Mouse (Mus musculus) thymus, postnatal 10 days (tissue): Measurements from ENCODE around the gene Defb19.

Source experiments
- DNase-seq, 2 experiments: peaks; one replicate each; pipeline ENCODE4 v3.0.0; 2021; ENCODE audit warnings: low spot score in 2 of 2

Defb19 gene

GRCm38 (mm10) chr2:152580107-152580506 is at the start of gene Defb19:
Defb19 (minus strand) TSS chr2:152580312.
- no peak for DNase-seq

DNA sequence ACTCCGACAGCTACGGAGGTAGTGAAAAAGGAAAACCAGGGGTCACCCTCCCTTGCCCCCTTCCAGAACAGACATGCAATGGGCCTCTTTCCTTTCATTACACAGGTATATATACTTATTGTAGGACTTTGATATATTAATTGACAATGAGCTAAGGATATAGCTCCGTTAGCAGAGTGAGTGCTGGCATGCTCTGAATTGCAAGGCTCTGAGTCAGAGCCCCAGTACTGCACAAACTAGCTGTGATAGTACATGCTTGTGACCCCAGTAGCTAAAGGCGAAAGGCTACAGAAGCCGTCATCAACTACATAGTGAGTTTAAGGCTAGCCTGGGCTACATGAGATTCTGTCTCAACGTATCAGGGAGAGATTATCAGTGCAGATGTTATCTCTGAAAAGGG is 49.8 kb upstream of the Defb19 start:
- no peak for DNase-seq

DNA sequence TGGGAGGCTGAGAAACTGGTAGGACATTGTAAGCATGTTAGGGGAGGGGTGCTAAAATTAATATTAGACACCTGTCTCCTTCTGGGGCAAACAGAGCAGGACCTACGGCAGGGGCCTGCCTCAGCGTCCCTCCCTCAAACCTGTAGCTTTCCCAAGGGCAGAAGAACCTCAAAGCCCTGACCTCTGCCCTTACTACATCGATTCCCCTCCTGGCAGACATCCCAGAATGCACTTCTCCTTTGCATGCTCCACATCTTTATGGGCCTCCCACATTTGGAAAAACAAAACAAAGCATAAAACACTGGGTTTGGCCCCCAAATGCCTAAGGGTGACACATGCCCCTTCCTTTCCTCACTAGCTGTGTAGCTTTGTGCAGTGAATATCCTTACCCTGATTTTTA is 49.1 kb upstream of the Defb19 start:
- DNase-seq, result no peak

DNA sequence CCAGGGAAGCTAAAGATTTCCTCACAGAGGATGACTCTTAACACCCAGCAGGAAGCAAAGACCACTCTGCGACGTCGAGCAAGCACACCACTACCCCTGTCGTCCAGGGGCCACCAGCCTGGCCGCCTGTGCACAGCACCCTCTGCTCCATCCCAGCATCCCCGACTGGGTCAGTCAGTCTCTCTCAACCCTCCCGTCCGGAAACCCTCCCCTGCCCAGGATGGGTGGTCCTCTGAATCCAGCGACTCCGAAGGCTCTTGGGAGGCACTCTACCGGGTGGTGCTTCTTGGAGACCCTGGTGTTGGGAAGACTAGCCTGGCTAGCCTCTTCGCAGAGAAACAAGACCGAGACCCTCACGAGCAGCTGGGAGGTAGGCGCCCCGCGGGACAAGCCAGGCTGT is 48.0 kb upstream of the Defb19 start:
- DNase-seq, result no peak

DNA sequence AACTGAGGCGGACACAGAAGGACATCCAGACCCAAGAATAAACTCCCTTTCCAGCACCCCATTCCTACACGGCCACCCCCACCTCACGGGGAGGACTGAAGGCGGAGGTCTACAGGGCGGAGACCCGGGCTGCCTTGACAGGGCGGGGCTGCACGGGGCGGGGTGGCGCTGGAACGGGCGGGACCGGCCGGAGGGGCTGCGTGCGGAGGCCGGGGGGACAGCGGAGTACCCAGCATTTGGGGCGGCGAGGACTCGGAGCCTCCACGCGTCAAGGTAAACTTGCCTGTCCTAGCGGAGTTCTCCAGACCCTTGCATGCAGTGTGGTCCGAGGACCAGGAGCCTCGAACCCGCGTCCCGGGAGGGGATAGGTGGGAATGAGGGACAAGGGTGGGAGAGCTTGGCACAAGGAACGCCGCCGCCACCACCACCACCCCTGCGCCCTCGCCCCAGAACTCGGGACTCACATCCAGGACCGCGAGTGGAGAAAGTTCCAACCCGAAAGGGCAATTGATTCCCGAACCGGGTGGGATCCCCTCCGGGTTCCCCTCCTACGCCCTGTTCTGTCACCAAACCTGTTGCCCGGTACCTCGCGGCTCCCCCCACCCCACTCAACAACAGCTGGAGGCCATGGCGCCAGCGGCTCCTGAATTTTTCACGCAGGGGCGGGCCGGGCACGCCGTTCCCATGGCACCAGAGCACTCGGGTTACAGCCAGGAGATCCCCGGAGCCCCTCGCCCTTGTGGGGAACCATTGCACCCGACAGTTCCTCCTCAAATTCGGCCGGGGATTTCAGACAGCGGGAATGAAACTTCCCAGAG is 46.9 kb upstream of the Defb19 start, which contains the start of gene Rem1:
TSS of gene Rem1 (plus strand) at position 178 of the 818 bp plus-strand sequence.
- DNase-seq, result no peak

- no peak for DNase-seq
Observed at GRCm38 (mm10) chr2:152625256-152625655, 45.1 kb upstream of the Defb19 start.

GRCm38 (mm10) chr2:152624566-152624965 is 44.5 kb upstream of the Defb19 start:
- no peak for DNase-seq

DNA sequence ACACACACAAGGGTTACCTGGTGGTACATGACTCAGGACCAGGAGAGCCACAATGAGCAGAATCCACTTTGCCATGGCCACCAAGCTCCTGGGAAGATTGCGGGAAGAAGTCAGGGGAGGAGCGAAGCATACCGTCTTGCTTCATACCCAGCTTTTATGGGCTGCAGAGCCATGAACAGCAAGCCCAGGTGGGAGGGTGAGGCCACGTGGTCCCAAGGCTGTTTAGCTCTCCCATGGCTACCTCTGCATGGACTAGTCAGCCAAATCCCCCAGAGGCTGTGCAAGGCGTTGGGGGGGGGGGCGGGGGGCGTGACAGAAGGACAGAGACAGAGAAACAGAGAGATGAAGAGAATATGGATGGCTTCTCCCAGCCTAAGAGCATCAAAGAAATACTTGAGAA is 42.8 kb upstream of the Defb19 start, which contains the start of gene Defb25:
TSS of gene Defb25 (minus strand) at position 101 of the 400 bp plus-strand sequence.
- no peak for DNase-seq

DNA sequence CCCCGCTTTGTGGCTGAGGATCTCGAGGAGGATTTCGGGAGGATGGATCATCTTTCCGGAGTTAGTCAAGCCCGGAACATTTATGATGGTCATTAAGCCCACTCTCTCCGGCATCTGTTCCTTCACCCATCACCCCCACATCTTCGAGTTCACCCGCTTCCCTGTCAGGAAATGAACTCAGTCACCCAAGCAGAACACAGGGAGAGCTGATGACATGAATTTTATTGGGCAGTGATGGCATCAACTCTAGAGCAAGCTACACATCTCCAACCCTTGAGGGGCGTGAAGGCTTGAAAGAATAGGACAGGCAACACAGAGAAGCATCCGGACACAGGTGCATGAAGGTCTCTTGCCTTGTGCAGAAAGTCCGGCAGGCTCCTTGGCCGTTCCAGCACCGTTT is 42.0 kb upstream of the Defb19 start:
- no peak for DNase-seq

GRCm38 (mm10) chr2:152620367-152621134 is 40.4 kb upstream of the Defb19 start:
- DNase-seq, result no peak

DNA sequence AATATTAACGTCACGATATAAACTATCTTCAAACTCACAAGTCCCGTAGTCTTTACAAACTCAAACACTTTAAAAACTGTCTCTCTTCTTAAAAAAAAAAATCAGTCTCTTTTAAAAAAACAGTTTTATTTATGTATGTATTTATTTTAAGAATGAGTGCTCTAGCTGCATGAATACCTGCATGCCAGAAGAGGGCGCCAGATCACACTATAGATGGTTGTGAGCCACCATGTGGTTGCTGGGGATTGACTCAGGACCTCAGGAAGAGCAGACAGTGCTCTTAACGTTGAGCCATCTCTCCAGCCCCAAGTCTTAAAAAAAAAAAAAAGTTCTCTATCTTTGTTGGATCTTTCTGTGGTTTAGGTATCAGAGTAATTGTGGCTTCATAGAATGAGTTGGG is 37.3 kb upstream of the Defb19 start:
- peak in 1 of 2 experiments; percentile 42 for DNase-seq

GRCm38 (mm10) chr2:152616470-152616869 is 36.4 kb upstream of the Defb19 start:
- DNase-seq, result no peak

- DNase-seq, result peak in 1 of 2 experiments; percentile 61
Observed at GRCm38 (mm10) chr2:152615563-152615962, 35.5 kb upstream of the Defb19 start.

- no peak for DNase-seq
Observed at GRCm38 (mm10) chr2:152612193-152612592, 32.1 kb upstream of the Defb19 start.

DNA sequence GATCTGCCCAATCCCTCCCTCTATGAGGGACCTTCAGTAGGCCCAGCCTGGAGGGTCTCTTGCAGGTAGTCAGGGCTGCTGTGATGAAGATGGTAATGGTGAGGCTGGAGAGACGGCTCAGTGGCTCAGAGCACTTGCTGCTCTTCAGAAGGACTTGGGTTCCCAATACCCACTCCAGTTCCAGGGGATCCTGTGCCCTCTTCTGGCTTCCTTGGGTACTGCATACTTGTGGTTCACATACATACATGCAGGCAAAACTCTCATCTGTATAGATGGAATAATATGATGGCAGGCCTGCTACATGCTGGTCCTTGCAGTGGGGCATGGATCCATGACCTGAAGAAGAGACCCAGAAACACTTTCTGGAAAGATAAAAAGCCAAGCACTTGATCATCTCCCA is 28.6 kb upstream of the Defb19 start:
- DNase-seq, result no peak

- no peak for DNase-seq
Observed at GRCm38 (mm10) chr2:152607746-152608145, 27.6 kb upstream of the Defb19 start.

- DNase-seq, result peak in 1 of 2 experiments; percentile 15
Observed at GRCm38 (mm10) chr2:152604057-152604456, 23.9 kb upstream of the Defb19 start, which contains the start of gene Defb36. Defb36 (plus strand) TSS chr2:152604327.

- DNase-seq, result no peak
Observed at GRCm38 (mm10) chr2:152601275-152601960, 21.3 kb upstream of the Defb19 start.

DNA sequence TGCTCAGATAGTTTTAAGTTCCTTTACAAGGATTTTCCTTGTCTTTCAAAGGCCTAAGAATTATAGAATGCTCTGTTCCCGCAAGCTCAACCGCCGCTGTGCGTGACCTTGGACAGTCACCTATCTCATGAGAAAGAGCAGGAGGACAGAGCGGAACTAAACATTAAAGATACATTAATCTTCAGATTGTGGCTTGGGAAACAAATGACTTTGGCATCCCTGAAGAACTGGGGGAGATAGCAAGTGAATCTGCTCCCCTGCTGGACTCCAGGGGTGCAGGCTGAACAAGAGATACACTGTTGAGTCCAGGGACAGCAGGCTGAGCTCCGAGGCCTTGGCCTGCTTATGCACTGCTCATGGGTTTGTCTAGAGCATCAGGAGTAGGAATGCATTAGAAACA is 20.0 kb upstream of the Defb19 start:
- DNase-seq, result no peak

- no peak for DNase-seq
Observed at GRCm38 (mm10) chr2:152599299-152599698, 19.2 kb upstream of the Defb19 start, which contains the start of gene Defb45. Defb45 (minus strand) TSS chr2:152599399.

- no peak for DNase-seq
Observed at GRCm38 (mm10) chr2:152589021-152589420, 8.9 kb upstream of the Defb19 start.

DNA sequence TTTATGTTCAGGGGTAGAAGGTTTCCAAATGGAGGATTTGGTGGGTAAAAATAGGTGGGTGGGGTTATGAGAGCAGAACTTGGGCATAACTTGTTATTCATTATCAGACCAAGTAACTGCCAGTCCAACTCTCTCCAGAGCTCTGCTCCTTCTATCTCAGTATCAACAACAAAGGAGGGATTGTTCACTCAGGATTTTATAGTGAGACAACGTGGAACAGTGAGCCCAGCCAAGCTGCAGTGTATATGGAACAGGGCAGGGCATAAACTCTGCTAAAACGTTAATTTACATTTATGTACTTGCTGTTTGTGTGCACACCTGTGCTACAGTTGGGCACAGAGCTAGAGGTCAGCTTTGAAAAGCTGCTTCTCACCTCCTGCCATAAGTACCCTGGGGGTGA is 8.3 kb upstream of the Defb19 start:
- DNase-seq, result no peak
